Mouse (Mus musculus) cerebellum, postnatal 10 days (tissue): ENCODE data around the gene Synrg.

Source experiments
- DNase-seq, 2 experiments: peaks; one replicate each; pipeline ENCODE4 v3.0.0; 2021; ENCODE audit warnings: mixed read lengths in 2 of 2

Gene Synrg

DNA sequence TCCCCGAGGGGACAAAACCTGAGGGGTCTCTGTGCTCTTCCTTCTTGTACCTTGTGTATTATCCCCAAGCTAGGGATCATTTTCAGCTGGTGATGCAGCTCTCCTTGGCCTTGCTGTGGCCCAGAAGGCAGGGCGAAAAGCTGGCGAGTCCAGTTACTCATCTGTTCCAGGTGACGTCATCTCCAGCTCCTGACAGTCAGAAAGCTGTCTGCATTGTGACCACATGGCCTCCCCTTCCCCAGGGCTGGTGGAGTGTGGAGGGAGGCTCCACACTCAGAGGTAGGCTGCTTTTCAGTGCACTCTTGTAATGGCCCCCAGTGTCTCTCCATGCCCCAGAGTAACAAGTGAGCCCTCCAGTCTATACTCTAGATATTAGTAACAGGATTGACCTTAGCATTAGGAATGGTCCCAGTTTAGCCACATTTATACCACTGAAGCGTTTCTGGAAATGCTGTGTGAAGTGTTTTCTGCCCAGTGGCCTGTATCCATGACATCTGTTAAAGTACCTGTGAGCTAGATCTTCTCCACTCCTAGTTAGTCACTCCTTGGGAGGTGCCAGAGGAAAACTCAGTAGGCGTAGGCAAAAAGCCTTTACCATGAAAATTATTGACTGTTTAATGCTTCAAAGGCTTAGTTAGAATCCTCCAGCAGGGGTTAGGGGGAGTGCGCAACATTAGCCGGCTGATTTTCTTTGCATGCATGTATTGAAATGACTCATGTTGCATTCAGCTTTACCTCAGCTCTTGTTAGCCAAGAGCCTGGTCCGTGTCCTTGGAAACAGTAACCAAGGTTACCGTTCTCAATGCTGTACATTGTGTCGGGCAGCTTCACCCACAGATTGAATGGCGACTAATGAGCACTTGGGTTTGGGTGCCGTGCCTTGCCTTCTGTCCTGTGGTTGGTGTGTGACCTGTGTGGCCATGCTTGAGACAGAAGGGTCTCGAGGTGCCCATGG lies 78.9 kb downstream of the Synrg start:
- peak; percentile 81 to 83 for DNase-seq

DNA sequence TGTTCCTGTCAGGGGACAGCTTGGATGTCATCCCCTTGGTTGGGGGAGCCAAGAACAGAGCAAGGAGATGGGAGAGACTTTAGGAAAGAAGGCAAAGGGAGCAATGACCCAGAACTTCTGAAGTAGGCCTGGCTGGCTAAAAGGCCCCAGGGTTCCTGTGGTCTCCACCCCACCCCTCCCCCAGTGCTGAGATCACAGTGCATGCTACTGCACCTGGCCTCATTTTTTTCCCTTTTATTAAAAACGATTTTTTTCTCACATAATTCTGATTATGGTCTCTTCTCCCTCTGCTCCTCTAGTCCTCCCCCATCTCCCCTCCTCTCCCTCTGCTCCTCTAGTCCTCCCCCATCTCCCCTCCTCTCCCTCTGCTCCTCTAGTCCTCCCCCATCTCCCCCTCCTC lies 80.8 kb downstream of the Synrg start:
- DNase-seq = peak in 1 of 2 experiments; percentile 21

DNA sequence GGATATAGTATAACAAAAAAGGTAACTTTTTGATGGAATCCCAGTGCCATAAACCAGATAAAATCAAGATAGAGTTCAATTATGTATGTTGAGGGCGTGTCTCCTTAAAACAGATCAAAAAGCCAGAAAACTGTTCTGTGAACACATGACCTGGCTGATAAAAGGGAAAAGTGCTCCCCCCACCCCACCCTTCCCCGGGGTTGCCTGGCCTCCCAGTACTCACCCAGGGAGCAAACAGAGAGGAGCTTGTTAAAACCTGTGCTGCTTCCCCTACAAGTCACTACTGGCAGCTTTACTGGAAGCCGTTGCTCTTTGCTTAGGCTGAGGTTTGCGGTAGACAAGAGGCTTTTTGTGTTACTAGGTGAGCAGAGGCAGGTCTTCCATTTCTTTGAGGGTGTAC lies 83.0 kb downstream of the Synrg start:
- DNase-seq = no peak

- peak; percentile 47 to 53 for DNase-seq
Observed at GRCm38 (mm10) chr11:84048411-84048810, 84.2 kb downstream of the Synrg start.

- DNase-seq = no peak
Observed at GRCm38 (mm10) chr11:84053055-84053454, 88.8 kb downstream of the Synrg start.

DNA sequence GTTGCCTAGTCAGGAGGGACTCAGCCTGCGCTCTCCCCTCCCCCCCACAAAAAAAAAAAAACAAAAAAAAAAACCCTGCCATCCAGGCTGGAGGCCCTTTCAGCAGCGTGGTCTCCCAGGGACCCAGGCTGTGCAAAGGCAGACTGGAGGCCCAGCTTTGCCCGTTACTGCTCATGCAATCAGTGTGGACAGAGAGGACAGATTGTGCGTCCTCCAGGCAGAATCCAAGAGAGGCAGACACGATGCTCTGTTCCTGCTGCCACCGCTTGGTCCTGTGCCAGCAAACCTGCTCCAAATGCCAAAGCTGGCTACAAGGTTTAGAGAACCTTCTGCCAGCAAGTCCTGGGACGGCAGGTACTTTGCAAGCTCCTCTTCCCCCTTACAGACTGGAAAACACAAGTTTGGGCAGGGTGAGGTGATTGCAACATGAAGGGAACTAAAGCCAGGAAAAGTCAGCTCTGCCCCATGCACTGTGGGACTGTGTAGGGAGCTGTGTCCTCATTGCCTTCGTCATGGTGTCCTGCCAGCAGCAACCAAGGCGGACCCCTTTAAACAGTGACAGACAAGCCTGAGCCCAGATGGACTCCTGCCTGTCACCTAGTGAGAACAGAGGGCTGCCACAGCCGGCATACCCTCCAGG lies 89.4 kb downstream of the Synrg start:
- DNase-seq = peak; percentile 98

- DNase-seq = no peak
Observed at GRCm38 (mm10) chr11:84057418-84057817, 93.2 kb downstream of the Synrg start.

- no peak for DNase-seq
Observed at GRCm38 (mm10) chr11:84059784-84060183, 95.6 kb downstream of the Synrg start.

GRCm38 (mm10) chr11:84060635-84061034 lies 96.4 kb downstream of the Synrg start:
- DNase-seq = no peak

- DNase-seq = no peak
Observed at GRCm38 (mm10) chr11:84061881-84062280, 97.7 kb downstream of the Synrg start.

GRCm38 (mm10) chr11:84062805-84063204 lies 98.6 kb downstream of the Synrg start:
- no peak for DNase-seq

- DNase-seq = no peak
Observed at GRCm38 (mm10) chr11:84063631-84064209, 99.5 kb downstream of the Synrg start.

- DNase-seq = peak; percentile 60 to 67
Observed at GRCm38 (mm10) chr11:84066071-84066481, 101.8 kb downstream of the Synrg start.

GRCm38 (mm10) chr11:84066927-84067645 lies 102.9 kb downstream of the Synrg start:
- DNase-seq = peak; percentile 78 to 80

DNA sequence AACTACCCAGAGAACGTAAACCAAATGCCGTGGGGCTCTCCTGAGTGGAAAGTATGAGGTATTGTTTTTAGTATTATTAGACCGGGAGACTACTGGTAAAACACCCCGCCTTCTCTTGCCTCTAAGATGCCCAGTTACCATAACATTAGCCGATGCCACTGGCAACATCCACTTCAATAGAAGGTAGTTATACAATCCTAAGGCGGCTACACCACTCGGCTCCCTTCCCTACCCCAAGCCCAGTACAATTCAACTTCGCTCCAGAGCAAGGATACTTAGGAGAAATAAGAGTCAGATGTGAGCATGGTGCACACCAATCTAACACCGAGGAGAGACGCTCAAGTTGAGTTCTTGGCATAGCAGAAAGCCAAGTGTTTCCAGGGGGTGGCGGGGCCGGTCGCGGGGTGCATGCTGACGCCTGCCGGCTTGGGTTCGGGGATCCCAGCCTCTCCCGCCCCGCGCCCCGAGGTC lies 103.5 kb downstream of the Synrg start:
- DNase-seq = no peak

GRCm38 (mm10) chr11:84068191-84069033 lies 104.2 kb downstream of the Synrg start:
- DNase-seq = peak; percentile 82 to 85

- DNase-seq = peak in 1 of 2 experiments; percentile 9
Observed at GRCm38 (mm10) chr11:84069034-84069370, 104.8 kb downstream of the Synrg start, which contains the start of gene Dusp14. Gene Dusp14, minus strand, starts transcription at chr11:84069261.

- peak in 1 of 2 experiments; percentile 14 for DNase-seq
Observed at GRCm38 (mm10) chr11:84072904-84073651, 108.8 kb downstream of the Synrg start.

DNA sequence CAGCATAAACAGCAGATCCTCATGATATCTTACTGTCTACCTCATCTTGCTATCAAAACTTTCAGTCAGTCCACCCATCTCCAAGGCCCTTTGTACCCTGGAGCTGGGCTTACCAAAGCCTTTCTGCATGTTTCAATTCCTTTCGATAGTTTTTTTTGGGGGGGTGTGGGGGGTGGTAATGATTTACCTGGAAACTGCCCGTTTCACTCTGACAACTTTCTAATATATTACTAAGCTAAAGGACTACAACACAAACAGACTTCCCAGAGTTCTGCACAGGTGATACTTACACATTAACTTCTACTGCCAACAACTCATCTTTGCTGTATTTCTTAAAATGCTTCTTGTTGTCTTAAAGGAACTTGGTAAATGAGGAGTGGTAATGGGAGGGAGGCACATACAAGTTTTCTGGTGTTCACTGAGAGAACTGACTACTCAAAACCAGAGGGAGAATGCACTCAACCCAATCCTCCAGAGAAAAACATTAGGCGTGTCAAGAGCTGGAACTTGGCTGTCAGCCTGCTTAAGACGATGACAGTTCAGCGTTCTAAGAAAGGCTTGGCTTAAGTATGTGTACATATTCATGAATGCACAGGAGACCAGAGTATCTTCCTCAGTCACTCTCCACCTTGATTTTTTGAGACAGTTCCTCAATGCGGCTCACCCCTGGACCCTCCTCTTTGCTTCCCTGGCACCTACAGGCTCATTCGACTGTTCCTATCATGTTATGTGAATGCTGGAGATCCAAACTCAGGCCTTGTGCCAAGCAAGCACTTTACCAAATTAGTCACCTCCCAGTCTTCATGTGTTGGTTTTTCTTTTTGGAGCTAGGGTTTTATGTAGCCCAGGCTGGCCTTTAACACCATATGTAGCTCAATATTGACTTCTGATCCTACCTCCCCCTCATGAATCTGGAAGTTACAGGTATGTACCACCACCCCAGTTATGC lies 109.9 kb downstream of the Synrg start:
- no peak for DNase-seq

DNA sequence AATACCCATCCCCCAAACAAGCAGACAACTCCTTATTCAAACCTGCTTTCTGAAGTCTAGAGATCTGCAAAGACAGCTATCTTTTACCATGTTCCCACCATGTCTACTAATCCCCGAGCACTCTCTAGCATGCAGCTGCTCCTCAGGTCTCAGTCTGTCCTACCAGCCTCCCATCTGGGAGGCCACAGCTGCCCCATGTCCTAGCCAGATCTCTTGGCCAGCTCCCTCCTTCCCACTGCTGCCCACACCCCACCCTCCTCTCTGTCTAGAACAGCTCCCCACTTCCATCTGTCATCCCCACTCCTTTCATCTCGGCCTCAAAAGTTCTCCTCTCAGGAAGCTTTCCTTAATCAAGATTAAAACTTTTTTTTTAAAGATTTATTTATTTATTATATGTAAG lies 112.8 kb downstream of the Synrg start:
- peak; percentile 54 to 69 for DNase-seq
